Mouse (Mus musculus) heart, embryonic 10.5 days (tissue): ENCODE data around the gene Gamt. TPM values are rescaled to one million over a fixed set of nuclear protein-coding genes. Genes with fewer than 3 reads are reported as not detected.

Experiments
- DNase-seq: peaks from one replicate; pipeline ENCODE4 v3.0.0-alpha.2; 2017; ENCODE audit warnings: low spot score
- H3K27ac ChIP-seq: fragments of 300-500 bp; sonication (generic); 2 replicates; pipeline ENCODE4 v1.5.1; 2016; ENCODE audit warnings: mild to moderate bottlenecking
- H3K27me3 ChIP-seq: fragments of 300-500 bp; sonication (generic); 2 replicates; pipeline ENCODE4 v1.6.1; 2016; ENCODE audit warnings: mild to moderate bottlenecking; ENCODE audit not compliant: poor library complexity, insufficient read depth, severe bottlenecking
- H3K36me3 ChIP-seq: fragments of 300-500 bp; sonication (generic); 2 replicates; pipeline ENCODE4 v1.6.1; 2016; ENCODE audit warnings: mild to moderate bottlenecking, moderate library complexity
- H3K4me1 ChIP-seq: fragments of 300-500 bp; sonication (generic); 2 replicates; pipeline ENCODE4 v1.6.1; 2016; ENCODE audit warnings: mild to moderate bottlenecking
- H3K4me3 ChIP-seq: fragments of 300-500 bp; sonication (generic); 2 replicates; pipeline ENCODE4 v1.5.1; 2016; ENCODE audit warnings: mild to moderate bottlenecking, moderate library complexity
- H3K9me3 ChIP-seq: fragments of 300-500 bp; sonication (generic); 2 replicates; pipeline ENCODE4 v1.6.1; 2016; ENCODE audit warnings: mild to moderate bottlenecking, moderate library complexity
- WGBS: fragments of 180-500 bp; shearing (Covaris S2); methylation state at CpG from one replicate; pipeline ENCODE4 v1.1.7; 2016; 5-methylcytosine and 5-hydroxymethylcytosine counted together
- polyA plus RNA-seq: library from polyadenylated mRNA; unstranded; fragments of >200 nt; fragmentation: Nextera tagmentation; extraction: Ambion mirVana; gene quantifications from 2 replicates; pipeline ENCODE4 v1.2.1, GENCODE M21; 2016

Gene Gamt
- polyA plus RNA-seq, 1 experiment from 2014 or later = 61.2 TPM

GRCm38 (mm10) chr10:80261585-80261968 is 765 bp upstream of the Gamt start:
- Histone ChIP-seq H3K36me3 (peaks cover 28% of the 10 kb centered on the region), H3K27ac (peak overlapping the region; percentile 92), H3K4me3 (peak overlapping the region; percentile 71), H3K9me3 (no peaks in the 10 kb centered on the region), H3K4me1 (peaks cover 59% of the 10 kb centered on the region), H3K27me3 (no peaks in the 10 kb centered on the region)
- peak; percentile 98 for DNase-seq
- WGBS = under 1% methylated on average over 14 of the region's 14 CpGs

- Histone ChIP-seq H3K27ac (peak overlapping the region; percentile 92), H3K9me3 (no peaks in the 10 kb centered on the region), H3K36me3 (peaks cover 43% of the 10 kb centered on the region), H3K4me3 (peak overlapping the region; percentile 71), H3K4me1 (peaks cover 57% of the 10 kb centered on the region), H3K27me3 (no peaks in the 10 kb centered on the region)
- no peak for DNase-seq
- WGBS = 6% methylated on average over 19 of the region's 19 CpGs
These were observed 761 bp downstream of the Gamt start for GRCm38 (mm10) chr10:80259861-80260641.

GRCm38 (mm10) chr10:80259463-80259805 is 1.4 kb downstream of the Gamt start:
- Histone ChIP-seq H3K27me3 (no peaks in the 10 kb centered on the region), H3K27ac (peak overlapping the region; percentile 92), H3K36me3 (peaks cover 49% of the 10 kb centered on the region), H3K4me3 (peak overlapping the region; percentile 71), H3K9me3 (no peaks in the 10 kb centered on the region), H3K4me1 (peaks cover 57% of the 10 kb centered on the region)
- WGBS = 69% methylated on average over 6 of the region's 6 CpGs
- DNase-seq = no peak

- Histone ChIP-seq H3K9me3 (no peaks in the 10 kb centered on the region), H3K4me1 (peaks cover 57% of the 10 kb centered on the region), H3K27me3 (no peaks in the 10 kb centered on the region), H3K4me3 (peak overlapping the region; percentile 71), H3K36me3 (peaks cover 54% of the 10 kb centered on the region), H3K27ac (peak overlapping the region; percentile 92)
- DNase-seq = no peak
- WGBS = 91% methylated on average over 14 of the region's 14 CpGs
These were observed 1.9 kb downstream of the Gamt start for GRCm38 (mm10) chr10:80258752-80259462.

GRCm38 (mm10) chr10:80257936-80258335 is 2.9 kb downstream of the Gamt start:
- 88% methylated on average over 2 of the region's 2 CpGs for WGBS
- H3K4me3 ChIP-seq = no peak overlapping the region
- H3K27me3 ChIP-seq = no peaks in the 10 kb centered on the region
- H3K4me1 ChIP-seq = peaks cover 56% of the 10 kb centered on the region
- H3K36me3 ChIP-seq = peaks cover 63% of the 10 kb centered on the region
- no peak for DNase-seq
- no peaks in the 10 kb centered on the region for H3K9me3 ChIP-seq
- H3K27ac ChIP-seq = no peak overlapping the region

GRCm38 (mm10) chr10:80255881-80256535 is 4.8 kb downstream of the Gamt start:
- H3K4me1 ChIP-seq = peaks cover 49% of the 10 kb centered on the region
- WGBS = 86% methylated on average over 5 of the region's 5 CpGs
- no peaks in the 10 kb centered on the region for H3K9me3 ChIP-seq
- H3K36me3 ChIP-seq = peaks cover 73% of the 10 kb centered on the region
- DNase-seq = no peak
- H3K27me3 ChIP-seq = no peaks in the 10 kb centered on the region
- H3K27ac ChIP-seq = no peak overlapping the region
- H3K4me3 ChIP-seq = no peak overlapping the region

- DNase-seq = no peak
- Histone ChIP-seq H3K27me3 (no peaks in the 10 kb centered on the region), H3K4me3 (no peak overlapping the region), H3K9me3 (no peaks in the 10 kb centered on the region), H3K27ac (no peak overlapping the region), H3K36me3 (peaks cover 73% of the 10 kb centered on the region), H3K4me1 (peaks cover 47% of the 10 kb centered on the region)
- 94% methylated on average over 26 of the region's 26 CpGs for WGBS
These were observed 6.2 kb downstream of the Gamt start for GRCm38 (mm10) chr10:80254331-80255297.

GRCm38 (mm10) chr10:80253551-80253950 is 7.3 kb downstream of the Gamt start:
- no peak for DNase-seq
- Histone ChIP-seq H3K27ac (no peak overlapping the region), H3K9me3 (no peaks in the 10 kb centered on the region), H3K4me3 (no peak overlapping the region), H3K27me3 (no peaks in the 10 kb centered on the region), H3K4me1 (peaks cover 36% of the 10 kb centered on the region), H3K36me3 (peaks cover 64% of the 10 kb centered on the region)
- WGBS = 90% methylated on average over 6 of the region's 6 CpGs

- WGBS = 89% methylated on average over 11 of the region's 11 CpGs
- Histone ChIP-seq H3K36me3 (peaks cover 55% of the 10 kb centered on the region), H3K27ac (no peak overlapping the region)
These were observed 8.1 kb downstream of the Gamt start for GRCm38 (mm10) chr10:80252493-80253274.

GRCm38 (mm10) chr10:80252011-80252410 is 8.8 kb downstream of the Gamt start:
- no peak for DNase-seq
- Histone ChIP-seq H3K4me1 (peaks cover 29% of the 10 kb centered on the region), H3K27me3 (no peaks in the 10 kb centered on the region), H3K9me3 (no peaks in the 10 kb centered on the region), H3K36me3 (peaks cover 50% of the 10 kb centered on the region), H3K4me3 (no peak overlapping the region), H3K27ac (no peak overlapping the region)

More at GRCm38 (mm10) chr10:80252493-80253274, 8.1 kb downstream of the Gamt start:
- no peak overlapping the region for H3K4me3 ChIP-seq
- no peak for DNase-seq
- H3K9me3 ChIP-seq = no peaks in the 10 kb centered on the region
- no peaks in the 10 kb centered on the region for H3K27me3 ChIP-seq
- peaks cover 29% of the 10 kb centered on the region for H3K4me1 ChIP-seq

GRCm38 (mm10) chr10:80250573-80250972 is 10.2 kb downstream of the Gamt start:
- DNase-seq = no peak
- H3K4me1 ChIP-seq = peaks cover 28% of the 10 kb centered on the region
- no peaks in the 10 kb centered on the region for H3K27me3 ChIP-seq
- peaks cover 36% of the 10 kb centered on the region for H3K36me3 ChIP-seq
- 0 out of 2 replicates have a peak overlapping the region, but pooled peaks have one; percentile 0 for H3K27ac ChIP-seq
- peak overlapping the region; percentile 87; the same call in 1 of the 2 replicates for H3K4me3 ChIP-seq
- 86% methylated on average over 4 of the region's 4 CpGs for WGBS
- H3K9me3 ChIP-seq = no peaks in the 10 kb centered on the region
